Mouse (Mus musculus) neural tube, embryonic 14.5 days (tissue): ENCODE data around the gene Sike1. TPM values are rescaled to one million over a fixed set of nuclear protein-coding genes. Genes with fewer than 3 reads are reported as not detected.
A peak's percentile ranks its signal among the peaks of the same experiment; 100 is the strongest.

Source experiments
- ATAC-seq: fragments of 200-750 bp; cut with Nextera tagmentation; 2 replicates; pipeline ENCODE4 v1.8.0; 2017; ENCODE audit warnings: low read depth, mild to moderate bottlenecking, moderate TSS enrichment, moderate library complexity
- H3K27ac ChIP-seq: fragments of 300-500 bp; sonication (generic); 2 replicates; pipeline ENCODE4 v1.5.1; 2014; ENCODE audit warnings: low read depth, mild to moderate bottlenecking, control low read depth, low read length, moderate library complexity, mixed read lengths
- H3K27me3 ChIP-seq: fragments of 300-500 bp; sonication (generic); 2 replicates; pipeline ENCODE4 v1.6.1; 2014; ENCODE audit warnings: low read length; ENCODE audit not compliant: control insufficient read depth, insufficient read depth
- H3K36me3 ChIP-seq: fragments of 300-500 bp; sonication (generic); 2 replicates; pipeline ENCODE4 v1.6.1; 2014; ENCODE audit warnings: low read length, mixed read lengths; ENCODE audit not compliant: control insufficient read depth, insufficient read depth
- H3K4me1 ChIP-seq: fragments of 300-500 bp; sonication (generic); 2 replicates; pipeline ENCODE4 v1.6.1; 2014; ENCODE audit warnings: low read length; ENCODE audit not compliant: control insufficient read depth, insufficient read depth
- H3K4me2 ChIP-seq: fragments of 300-500 bp; sonication (generic); 2 replicates; pipeline ENCODE4 v1.6.1; 2014; ENCODE audit warnings: mild to moderate bottlenecking, low read depth, low read length, control low read depth
- H3K4me3 ChIP-seq: fragments of 300-500 bp; sonication (generic); 2 replicates; pipeline ENCODE4 v1.5.1; 2014; ENCODE audit warnings: low read depth, low read length, control low read depth, mixed read lengths
- H3K9ac ChIP-seq: fragments of 300-500 bp; sonication (generic); replicated peaks from 2 replicates; pipeline ENCODE4 v1.6.1; 2014; ENCODE audit warnings: low read depth, mild to moderate bottlenecking, control low read depth, low read length, mixed read lengths
- H3K9me3 ChIP-seq: fragments of 300-500 bp; sonication (generic); 2 replicates; pipeline ENCODE4 v1.6.1; 2016; ENCODE audit warnings: low read length; ENCODE audit not compliant: control insufficient read depth
- WGBS: fragments of 180-500 bp; shearing (Covaris S2); extraction: QIAGEN DNeasy Blood & Tissue Kit; methylation state at CpG from one replicate; pipeline ENCODE4 v1.1.7; 2014; 5-methylcytosine and 5-hydroxymethylcytosine counted together
- polyA plus RNA-seq: library from polyadenylated mRNA; unstranded; fragments of >200 nt; fragmentation: Nextera tagmentation; extraction: Ambion mirVana; gene quantifications from 2 replicates; pipeline ENCODE4 v1.2.1, GENCODE M21; 2014

The Sike1 gene
- polyA plus RNA-seq, 1 experiment from 2014 or later, result 68.8 TPM

DNA sequence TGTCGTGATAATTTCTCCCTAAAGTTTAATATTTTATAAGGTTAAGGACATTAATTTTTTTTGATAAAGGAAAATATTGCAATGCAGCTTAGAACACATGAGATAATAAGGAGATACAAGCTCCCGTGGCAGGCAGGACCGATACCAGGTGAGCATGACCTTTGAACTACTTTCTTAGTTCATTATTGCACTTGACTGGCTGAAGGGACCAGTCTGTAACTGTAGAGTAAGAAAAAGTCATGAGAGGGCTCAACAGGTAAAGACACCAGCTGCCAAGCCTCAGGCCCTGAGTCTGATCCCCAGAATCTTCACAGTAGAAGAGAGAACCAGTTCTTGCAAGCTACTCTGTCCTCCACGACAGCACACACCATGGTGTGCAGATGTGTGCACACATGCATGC, 18.6 kb upstream of the Sike1 start:
- Histone ChIP-seq H3K27me3 (no peaks in the 10 kb centered on the region), H3K4me3 (no peak overlapping the region), H3K4me1 (0 out of 2 replicates have a peak, but pooled peaks cover 4% of the 10 kb centered on the region), H3K27ac (no peak overlapping the region), H3K36me3 (no peaks in the 10 kb centered on the region), H3K9me3 (no peaks in the 10 kb centered on the region), H3K4me2 (no peak overlapping the region), H3K9ac (no peak overlapping the region)
- ATAC-seq, result no peak
- 87% methylated on average over 4 of the region's 4 CpGs for WGBS

DNA sequence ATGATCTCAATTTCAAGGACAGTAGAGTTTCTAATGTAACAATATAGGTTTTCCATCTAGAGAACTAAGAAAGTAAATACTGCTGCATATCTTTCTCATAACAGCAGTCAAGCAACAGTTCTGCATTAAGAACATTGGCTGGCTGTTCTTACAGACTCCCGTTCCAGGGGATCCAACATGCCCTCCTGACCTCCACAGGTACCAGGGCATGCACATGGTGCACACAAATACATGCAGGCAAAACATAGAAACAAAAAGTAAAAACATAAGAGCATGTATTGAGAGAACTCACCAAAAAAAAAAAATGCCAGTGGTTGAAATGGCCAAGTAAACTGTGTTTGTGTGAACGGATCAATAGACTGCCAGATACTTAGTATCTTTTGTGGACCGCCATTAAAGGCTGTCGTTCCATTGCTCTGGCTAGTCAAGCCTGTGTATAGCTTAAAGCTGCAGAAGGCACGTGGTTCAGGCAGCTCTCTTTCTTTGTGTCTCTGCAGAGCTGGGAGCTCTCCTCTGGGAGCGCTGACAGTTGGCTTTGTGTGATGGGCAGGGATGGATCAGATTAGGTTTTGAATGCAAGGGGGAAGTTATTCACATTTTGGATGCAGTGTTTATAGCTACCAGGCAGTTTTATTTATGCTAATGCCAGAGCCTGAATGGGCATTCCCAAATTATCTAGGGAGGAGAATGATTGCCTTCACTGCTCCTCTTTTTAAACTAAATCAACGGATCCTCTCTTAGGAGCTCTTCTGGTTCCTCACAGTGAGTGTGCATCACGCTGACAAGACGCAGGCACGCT, 15.8 kb upstream of the Sike1 start:
- Histone ChIP-seq H3K4me2 (peak overlapping the region; percentile 19), H3K36me3 (no peaks in the 10 kb centered on the region), H3K4me3 (no peak overlapping the region), H3K4me1 (0 out of 2 replicates have a peak, but pooled peaks cover 4% of the 10 kb centered on the region), H3K27me3 (no peaks in the 10 kb centered on the region), H3K9ac (peak overlapping the region; percentile 43; the same call in 1 of the 2 replicates), H3K27ac (peak overlapping the region; percentile 78), H3K9me3 (no peaks in the 10 kb centered on the region)
- peak; percentile 99 for ATAC-seq
- WGBS, result 9% methylated on average over 10 of the region's 10 CpGs

DNA sequence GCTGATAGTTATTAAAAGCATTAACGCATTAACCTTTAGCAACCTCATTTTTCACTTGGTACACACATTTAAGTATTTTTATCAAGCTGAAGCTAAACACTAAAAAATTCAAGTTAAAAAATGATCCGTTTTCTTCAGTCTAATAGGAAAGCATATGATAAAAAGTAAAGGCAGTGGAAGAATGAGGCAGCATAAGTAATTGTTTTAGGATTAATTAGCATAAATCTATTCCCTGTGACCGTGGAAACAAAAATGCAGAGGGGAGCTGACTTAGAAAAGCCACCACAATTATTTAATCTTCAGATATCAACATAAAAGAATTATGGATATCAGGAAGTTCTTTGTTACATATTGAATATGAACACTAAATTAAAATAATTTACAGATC, 15.2 kb upstream of the Sike1 start:
- 0 out of 2 replicates have a peak, but pooled peaks cover 4% of the 10 kb centered on the region for H3K4me1 ChIP-seq
- no peaks in the 10 kb centered on the region for H3K9me3 ChIP-seq
- no peaks in the 10 kb centered on the region for H3K36me3 ChIP-seq
- 24% methylated on average over 3 of the region's 3 CpGs for WGBS
- peak overlapping the region; percentile 19; the same call in 1 of the 2 replicates for H3K4me2 ChIP-seq
- H3K27me3 ChIP-seq, result no peaks in the 10 kb centered on the region
- no peak for ATAC-seq
- H3K4me3 ChIP-seq, result no peak overlapping the region
- H3K9ac ChIP-seq, result peak overlapping the region; percentile 43; the same call in 1 of the 2 replicates
- peak overlapping the region; percentile 78 for H3K27ac ChIP-seq

DNA sequence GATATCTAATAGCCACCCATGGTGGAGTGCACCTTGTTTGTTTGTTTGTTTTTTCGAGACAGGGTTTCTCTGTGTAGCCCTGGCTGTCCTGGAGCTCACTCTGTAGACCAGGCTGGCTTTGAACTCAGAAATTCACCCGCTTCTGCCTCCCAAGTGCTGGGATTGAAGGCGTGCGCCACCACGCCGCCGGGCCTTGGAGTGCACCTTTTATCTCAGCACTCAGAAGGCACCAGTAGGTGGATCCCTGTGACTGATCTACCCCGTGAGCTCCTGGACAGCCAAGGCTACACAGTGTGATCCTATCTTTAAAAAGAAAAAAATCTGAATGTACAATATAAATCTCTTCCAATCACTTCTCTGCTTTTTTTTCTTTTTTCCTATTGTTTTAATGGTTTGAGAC, 4.5 kb upstream of the Sike1 start:
- Histone ChIP-seq H3K9ac (no peak overlapping the region), H3K9me3 (no peaks in the 10 kb centered on the region), H3K36me3 (no peaks in the 10 kb centered on the region), H3K4me1 (no peaks in the 10 kb centered on the region), H3K4me3 (no peak overlapping the region), H3K27ac (no peak overlapping the region), H3K27me3 (no peaks in the 10 kb centered on the region), H3K4me2 (no peak overlapping the region)
- ATAC-seq, result no peak
- WGBS, result 68% methylated on average over 8 of the region's 8 CpGs

DNA sequence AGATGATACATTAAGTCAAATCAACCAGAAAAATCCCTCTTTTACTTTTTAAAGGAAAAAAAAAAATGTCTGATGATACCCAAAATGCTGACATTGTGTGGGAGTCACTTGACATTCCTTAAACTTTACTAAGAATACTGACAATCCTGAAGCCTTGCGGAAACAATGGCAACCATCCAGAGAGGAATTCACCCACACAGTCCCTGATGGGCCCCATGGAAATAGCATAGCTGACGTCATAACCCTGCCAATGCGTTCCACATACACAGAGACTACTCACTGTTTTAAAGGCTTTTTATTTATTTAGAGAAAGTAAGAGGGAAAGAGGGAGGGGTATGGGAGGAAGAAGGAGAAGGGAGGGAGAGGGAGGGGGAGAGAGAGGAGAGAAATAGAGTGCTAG, 2.6 kb upstream of the Sike1 start:
- ATAC-seq, result no peak
- Histone ChIP-seq H3K27me3 (no peaks in the 10 kb centered on the region), H3K9me3 (no peaks in the 10 kb centered on the region), H3K9ac (no peak overlapping the region), H3K36me3 (no peaks in the 10 kb centered on the region), H3K4me2 (no peak overlapping the region), H3K4me1 (peaks cover 6% of the 10 kb centered on the region; the same call in 1 of the 2 replicates), H3K27ac (no peak overlapping the region), H3K4me3 (no peak overlapping the region)
- 46% methylated on average over 3 of the region's 3 CpGs for WGBS

DNA sequence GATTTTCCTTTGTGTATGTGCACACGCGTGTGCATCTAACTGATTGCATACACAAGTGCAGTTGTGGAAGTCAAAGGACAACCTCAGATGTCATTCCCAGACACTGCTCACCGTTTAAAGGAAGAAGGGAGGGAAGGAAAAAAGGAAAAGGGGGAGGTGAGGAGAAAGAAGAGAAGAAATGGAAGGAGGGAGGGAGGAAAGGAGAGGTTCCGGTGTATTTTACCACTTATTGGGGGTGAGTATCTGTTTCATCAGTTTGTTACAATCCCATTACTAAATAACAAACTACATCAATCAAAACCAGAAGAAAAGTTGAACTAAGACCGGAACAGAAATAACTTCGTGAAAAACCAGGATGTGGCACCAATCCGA, 289 bp upstream of the Sike1 start:
- H3K4me3 ChIP-seq, result peak overlapping the region; percentile 69
- ATAC-seq, result peak; percentile 49
- peaks cover 10% of the 10 kb centered on the region; the same call in 1 of the 2 replicates for H3K36me3 ChIP-seq
- 54% methylated on average over 7 of the region's 7 CpGs for WGBS
- H3K27ac ChIP-seq, result peak overlapping the region; percentile 85
- H3K9ac ChIP-seq, result peak overlapping the region; percentile 89; the same call in 1 of the 2 replicates
- H3K4me2 ChIP-seq, result peak overlapping the region; percentile 49
- H3K27me3 ChIP-seq, result no peaks in the 10 kb centered on the region
- H3K9me3 ChIP-seq, result no peaks in the 10 kb centered on the region
- peaks cover 6% of the 10 kb centered on the region; the same call in 1 of the 2 replicates for H3K4me1 ChIP-seq

DNA sequence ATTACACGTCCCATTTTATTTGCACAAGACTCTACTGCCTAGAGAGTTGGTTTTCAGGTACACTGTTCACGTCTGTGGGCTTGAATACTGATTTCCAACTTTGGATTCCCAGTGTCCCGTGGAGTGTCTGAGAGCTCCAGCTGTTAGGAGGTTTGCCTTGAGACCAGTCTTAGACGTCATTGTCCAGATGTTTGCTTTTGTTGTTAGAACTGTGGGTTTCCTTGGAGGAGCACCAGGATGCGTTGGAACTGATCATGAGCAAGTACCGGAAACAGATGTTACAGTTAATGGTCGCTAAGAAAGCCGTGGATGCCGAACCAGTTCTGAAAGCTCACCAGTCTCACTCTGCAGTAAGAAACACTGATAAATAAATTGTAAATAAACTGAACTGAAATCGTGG, 1.5 kb downstream of the Sike1 start:
- Histone ChIP-seq H3K4me2 (no peak overlapping the region), H3K4me1 (peaks cover 6% of the 10 kb centered on the region; the same call in 1 of the 2 replicates), H3K27ac (no peak overlapping the region), H3K4me3 (no peak overlapping the region), H3K36me3 (peaks cover 20% of the 10 kb centered on the region; the same call in 1 of the 2 replicates), H3K9ac (no peak overlapping the region), H3K27me3 (no peaks in the 10 kb centered on the region), H3K9me3 (no peaks in the 10 kb centered on the region)
- 72% methylated on average over 10 of the region's 10 CpGs for WGBS
- ATAC-seq, result no peak

DNA sequence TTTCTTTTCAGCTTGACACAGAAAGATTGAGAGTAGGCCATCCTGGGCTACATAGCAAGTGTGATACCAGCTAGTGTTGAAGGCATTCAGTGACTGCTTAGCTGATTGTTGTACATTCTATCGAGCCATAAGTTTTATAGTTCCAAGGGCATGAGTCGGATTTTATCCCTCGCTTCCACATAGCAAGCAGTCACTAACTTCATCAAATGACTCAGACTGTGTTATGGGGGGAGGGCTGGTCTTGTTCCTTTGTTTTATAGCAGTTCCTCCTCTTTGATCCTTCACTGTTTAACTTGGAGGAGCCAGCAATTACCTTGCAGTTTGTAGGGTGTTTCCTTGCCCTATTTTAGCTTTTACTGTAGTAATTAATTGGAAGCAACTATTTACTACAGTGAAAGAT, 2.1 kb downstream of the Sike1 start:
- WGBS, result 69% methylated on average over 3 of the region's 3 CpGs

DNA sequence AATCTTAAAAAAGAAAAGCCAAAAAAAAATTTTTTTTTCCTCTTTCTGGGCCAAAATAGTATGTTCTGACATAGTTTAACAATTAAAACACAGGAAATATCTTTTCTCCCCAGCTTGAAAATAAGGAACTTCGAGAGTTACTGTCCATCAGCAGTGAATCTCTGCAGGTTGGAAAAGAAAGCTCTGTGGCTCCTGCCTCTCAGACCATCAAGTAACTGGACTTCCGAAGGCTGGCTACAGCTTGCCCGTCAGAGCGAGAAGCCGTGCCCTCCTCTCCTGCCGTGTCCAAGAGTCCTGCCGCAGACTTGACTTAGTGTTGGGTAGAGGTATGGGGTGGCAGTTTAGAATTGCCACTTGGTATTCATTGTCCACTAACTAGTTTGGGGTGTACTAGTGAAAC, 6.1 kb downstream of the Sike1 start:
- Histone ChIP-seq H3K4me2 (no peak overlapping the region), H3K9ac (no peak overlapping the region), H3K27me3 (no peaks in the 10 kb centered on the region), H3K4me3 (no peak overlapping the region), H3K9me3 (no peaks in the 10 kb centered on the region), H3K36me3 (peaks cover 42% of the 10 kb centered on the region; the same call in 1 of the 2 replicates), H3K27ac (no peak overlapping the region), H3K4me1 (peaks cover 1% of the 10 kb centered on the region; the same call in 1 of the 2 replicates)
- ATAC-seq, result no peak
- 95% methylated on average over 7 of the region's 7 CpGs for WGBS

More for the DNA sequence above, 2.1 kb downstream of the Sike1 start:
- H3K36me3 ChIP-seq, result peaks cover 21% of the 10 kb centered on the region; the same call in 1 of the 2 replicates
- H3K27me3 ChIP-seq, result no peaks in the 10 kb centered on the region
- no peaks in the 10 kb centered on the region for H3K9me3 ChIP-seq
- no peak overlapping the region for H3K27ac ChIP-seq
- no peak overlapping the region for H3K4me3 ChIP-seq
- peaks cover 6% of the 10 kb centered on the region; the same call in 1 of the 2 replicates for H3K4me1 ChIP-seq
- H3K9ac ChIP-seq, result no peak overlapping the region
- no peak overlapping the region for H3K4me2 ChIP-seq
- ATAC-seq, result no peak
